Mouse (Mus musculus) ES-Bruce4 (cell line): ENCODE results near the gene Fetub.

ENCODE experiments used
- CTCF ChIP-seq: IDR thresholded peaks from one replicate; pipeline ENCODE4 v1.8.1; 2011; ENCODE audit warnings: low read depth, low read length
- EP300 ChIP-seq: IDR thresholded peaks from 2 replicates; pipeline ENCODE4 v1.6.1; 2011; ENCODE audit warnings: low read depth, low read length; ENCODE audit not compliant: insufficient read depth
- POLR2A ChIP-seq: IDR thresholded peaks from one replicate; pipeline ENCODE4 v1.8.1; 2011; ENCODE audit warnings: low read length; ENCODE audit not compliant: insufficient read depth

GRCm38 (mm10) chr16:22914276-22914675 lies 3.9 kb upstream of the Fetub start:
- TF ChIP-seq POLR2A, result no peak
- TF ChIP-seq CTCF, result no peak
- TF ChIP-seq EP300, result no peak
